10 mouse cellular contexts compared by ENCODE assay signal in the genomic region with DNA sequence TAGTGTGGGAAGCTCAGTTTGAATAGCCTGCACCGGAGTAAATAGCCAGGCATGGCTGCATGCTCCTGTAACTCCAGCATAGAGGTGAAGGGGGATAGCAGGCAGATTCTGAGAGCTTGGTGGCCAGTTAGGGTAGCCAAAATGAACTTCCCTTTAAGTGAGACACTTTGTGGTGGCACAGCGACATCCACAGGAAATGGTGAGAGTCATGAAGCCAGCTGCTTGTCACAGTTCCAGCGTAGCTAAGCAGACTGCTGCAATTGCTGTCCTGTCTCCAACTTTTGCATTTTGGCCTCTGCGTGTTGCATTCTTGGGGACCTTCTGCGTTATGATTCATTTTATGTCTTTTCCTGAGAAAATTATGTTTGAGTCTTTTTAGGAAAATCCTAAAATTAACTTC. TPM values are rescaled to one million over a fixed set of nuclear protein-coding genes. Genes with fewer than 3 reads are reported as not detected.
DNase-seq lines count a peak whose midpoint lies in the region; ATAC-seq and TF ChIP-seq lines count a peak whose summit lies in the region.
"Had no signal": no experiment of that assay in that cellular context is flagged by ENCODE, and none has a peak within 500 bp of the region (broad histone marks: within the 10 kb centered on the region; RNA-seq: fewer than 3 reads in every experiment).

No protein-coding gene starts in this region.

- H3K27me3 ChIP-seq in heart, adult 2 months (ENCODE audit: control insufficient read depth, insufficient read depth, low read length), result no peaks in the 10 kb centered on the region
- H3K27me3 ChIP-seq in heart, embryonic 10.5 days (ENCODE audit: insufficient read depth, poor library complexity, severe bottlenecking), result peaks cover 9% of the 10 kb centered on the region; the same call in 1 of the 2 replicates
- no peaks in the 10 kb centered on the region for H3K27me3 ChIP-seq in hindbrain, embryonic 14.5 days (ENCODE audit: control insufficient read depth, insufficient read depth, low read length)

- no peak overlapping the region for H3K27ac ChIP-seq in heart, adult 2 months
- no peak overlapping the region for H3K27ac ChIP-seq in heart, embryonic 10.5 days
- no peak overlapping the region for H3K27ac ChIP-seq in bone marrow, adult 2 months (ENCODE audit: control insufficient read depth, insufficient read depth, low read depth, low read length, poor library complexity)
- no peak overlapping the region for H3K27ac ChIP-seq in hindbrain, embryonic 14.5 days

- no peak for ATAC-seq in hindbrain, embryonic 14.5 days (ENCODE audit: low FRiP score)

- TF ChIP-seq POLR2A in heart, adult 2 months (IDR thresholded peaks at IDR 0.05; ENCODE audit: insufficient read depth, low read depth, low read length), result no peak
- no peak for TF ChIP-seq POLR2A in bone marrow, adult 2 months (IDR thresholded peaks at IDR 0.05; ENCODE audit: borderline replicate concordance, control insufficient read depth, low read depth, low read length)

- H3K4me2 ChIP-seq in hindbrain, embryonic 14.5 days (replicated peaks), result no peak overlapping the region

- peak; percentile 70 to 76 for DNase-seq in heart, adult 2 months
- DNase-seq in heart, embryonic 10.5 days (ENCODE audit: low spot score), result no peak
- DNase-seq in A20 (ENCODE audit: low read depth, low spot score), result peak; percentile 20
- DNase-seq in heart, postnatal 36 days, result peak; percentile 67 to 68
- DNase-seq in lung, postnatal 36 days, result peak; percentile 60
- DNase-seq in hindbrain, embryonic 14.5 days (ENCODE audit: low spot score), result no peak
- DNase-seq in retina, embryonic 14.5 days (ENCODE audit: low spot score), result no peak

- H3K36me3 ChIP-seq in heart, adult 2 months (ENCODE audit: control insufficient read depth, insufficient read depth, low read length), result no peaks in the 10 kb centered on the region
- H3K36me3 ChIP-seq in heart, embryonic 10.5 days, result no peaks in the 10 kb centered on the region
- no peaks in the 10 kb centered on the region for H3K36me3 ChIP-seq in hindbrain, embryonic 14.5 days (replicated peaks; ENCODE audit: control insufficient read depth, insufficient read depth)
- H3K36me3 ChIP-seq: G1E had no signal

- H3K9ac ChIP-seq in heart, adult 2 months (ENCODE audit: low read depth, low read length), result no peak overlapping the region
- H3K9ac ChIP-seq in hindbrain, embryonic 14.5 days, result no peak overlapping the region

- H3K9me3 ChIP-seq in heart, embryonic 10.5 days, result no peaks in the 10 kb centered on the region
- H3K9me3 ChIP-seq in hindbrain, embryonic 14.5 days (ENCODE audit: control insufficient read depth, low read length), result no peaks in the 10 kb centered on the region
- H3K9me3 ChIP-seq: G1E had no signal

- peaks cover 4% of the 10 kb centered on the region; the same call in 1 of the 2 replicates for H3K4me1 ChIP-seq in heart, adult 2 months (ENCODE audit: control insufficient read depth, insufficient read depth, low read length)
- H3K4me1 ChIP-seq in heart, embryonic 10.5 days, result peaks cover 6% of the 10 kb centered on the region; the same call in 1 of the 2 replicates
- H3K4me1 ChIP-seq in bone marrow, adult 2 months (ENCODE audit: control insufficient read depth, insufficient read depth, low read length), result no peaks in the 10 kb centered on the region
- no peaks in the 10 kb centered on the region for H3K4me1 ChIP-seq in hindbrain, embryonic 14.5 days (replicated peaks; ENCODE audit: control insufficient read depth, insufficient read depth, low read length)

- TF ChIP-seq CTCF in heart, adult 2 months (IDR thresholded peaks at IDR 0.05), result peak; percentile 78
- peak; percentile 31 for TF ChIP-seq CTCF in bone marrow, adult 2 months (IDR thresholded peaks at IDR 0.05; ENCODE audit: control insufficient read depth, insufficient read depth, low read length)

- 28% methylated on average over 5 of the region's 5 CpGs for WGBS in heart, adult 2 months
- 59% methylated on average over 5 of the region's 5 CpGs for WGBS in heart, embryonic 10.5 days
- WGBS in bone marrow, adult 2 months, result 41% methylated on average over 5 of the region's 5 CpGs
- WGBS in hindbrain, embryonic 14.5 days, result 86% methylated on average over 5 of the region's 5 CpGs

- intact Hi-C loops in heart, adult 2 months (cut with DNase I), result loop anchor here (1.0 kb wide), 1 partner anchor 33 kb away; no protein-coding TSS in a partner anchor
- intact Hi-C loops in heart, postnatal 36 days (cut with DNase I), result loop anchor here (1.0 to 2.0 kb wide), 3 partner anchors 18 to 262 kb away; no protein-coding TSS in a partner anchor

- peak; percentile 91 for TF ChIP-seq EP300 in heart, adult 2 months (IDR thresholded peaks at IDR 0.05; ENCODE audit: insufficient read depth, low read depth, low read length)

- no peaks in the 10 kb centered on the region for H3K79me2 ChIP-seq in heart, adult 2 months (replicated peaks; ENCODE audit: control insufficient read depth, insufficient read depth, low read length)

- H3K4me3 ChIP-seq in heart, adult 2 months, result no peak overlapping the region
- H3K4me3 ChIP-seq in heart, embryonic 10.5 days, result no peak overlapping the region
- no peak overlapping the region for H3K4me3 ChIP-seq in bone marrow, adult 2 months (replicated peaks; ENCODE audit: control insufficient read depth, low read depth, low read length)
- no peak overlapping the region for H3K4me3 ChIP-seq in hindbrain, embryonic 14.5 days (replicated peaks; ENCODE audit: low read length)

RNA-seq across cellular contexts. Expression of gene Clec4f, which starts 39.5 kb away (rescaled TPM):
- under 1 TPM; 0.27 to 0.57 TPM for total RNA-seq in heart, adult 2 months (2021)
- polyA plus RNA-seq in heart, adult 2 months (2012; rRNA removed), result 0.23 TPM in 1 of 2 replicates, not detected in the other
- polyA plus RNA-seq in heart, embryonic 10.5 days (2016; fragmentation: Nextera tagmentation; extraction: Ambion mirVana), result not detected in 2 replicates
- polyA plus RNA-seq in bone marrow, adult 2 months (2011; ENCODE audit: insufficient read depth, insufficient read length, low replicate concordance, missing spikeins), result 1.6 TPM in 1 of 2 replicates, not detected in the other
- not detected for total RNA-seq in heart, postnatal 36 days (2021)
- not detected in 2 replicates for polyA plus RNA-seq in hindbrain, embryonic 14.5 days (2014; fragmentation: Nextera tagmentation; extraction: Ambion mirVana)
- polyA plus RNA-seq: G1E; limb, embryonic 14.5 days had no signal

RNA-seq across cellular contexts. Expression of gene Stambp, which starts 44.0 kb away (rescaled TPM):
- 10 to 100 TPM; 11.9 to 12.9 TPM for total RNA-seq in heart, adult 2 months (2021)
- 10.1 and 17.6 TPM in 2 replicates for polyA plus RNA-seq in heart, adult 2 months (2012; rRNA removed)
- polyA plus RNA-seq in heart, embryonic 10.5 days (2016; fragmentation: Nextera tagmentation; extraction: Ambion mirVana), result 23.3 and 23.5 TPM in 2 replicates
- polyA plus RNA-seq in bone marrow, adult 2 months (2011; ENCODE audit: insufficient read depth, insufficient read length, low replicate concordance, missing spikeins), result 5.0 and 14.6 TPM in 2 replicates
- total RNA-seq in heart, postnatal 36 days (2021), result 10 to 100 TPM; 11.9 to 13.8 TPM
- polyA plus RNA-seq in hindbrain, embryonic 14.5 days (2014; fragmentation: Nextera tagmentation; extraction: Ambion mirVana), result 59.4 and 63.6 TPM in 2 replicates

Comparison
In these comparisons a context has a peak if more than half of its experiments do, and no peak if none do; other contexts are left out.
1. DNase-seq: peak in heart, adult 2 months (2 of 2), A20 (single experiment), heart, postnatal 36 days (2 of 2) and lung, postnatal 36 days (single experiment); none in heart, embryonic 10.5 days (single experiment), hindbrain, embryonic 14.5 days (single experiment) and retina, embryonic 14.5 days (single experiment).